Mouse (Mus musculus) midbrain, embryonic 10.5 days (tissue): ENCODE results near the gene Gm10642. TPM values are rescaled to one million over a fixed set of nuclear protein-coding genes. Genes with fewer than 3 reads are reported as not detected.

Experiments used
- DNase-seq: peaks from one replicate; pipeline ENCODE4 v3.0.0-alpha.2; 2017; ENCODE audit warnings: low spot score
- H3K27ac ChIP-seq: fragments of 300-500 bp; sonication (generic); replicated peaks from 2 replicates; pipeline ENCODE4 v1.5.1; 2016; ENCODE audit warnings: mild to moderate bottlenecking
- H3K27me3 ChIP-seq: fragments of 300-500 bp; sonication (generic); 2 replicates; pipeline ENCODE4 v1.6.1; 2016; ENCODE audit warnings: low read depth, mild to moderate bottlenecking; ENCODE audit not compliant: poor library complexity, severe bottlenecking
- H3K36me3 ChIP-seq: fragments of 300-500 bp; sonication (generic); 2 replicates; pipeline ENCODE4 v1.6.1; 2016; ENCODE audit warnings: mild to moderate bottlenecking, moderate library complexity
- H3K4me1 ChIP-seq: fragments of 300-500 bp; sonication (generic); 2 replicates; pipeline ENCODE4 v1.6.1; 2016
- H3K4me3 ChIP-seq: fragments of 300-500 bp; sonication (generic); 2 replicates; pipeline ENCODE4 v1.5.1; 2016; ENCODE audit warnings: mild to moderate bottlenecking, moderate library complexity
- H3K9me3 ChIP-seq: fragments of 300-500 bp; sonication (generic); replicated peaks from 2 replicates; pipeline ENCODE4 v1.6.1; 2016; ENCODE audit warnings: mild to moderate bottlenecking
- whole genome bisulfite sequencing: fragments of 180-500 bp; shearing (Covaris S2); methylation state at CpG from one replicate; pipeline ENCODE4 v1.1.7; 2016; 5-methylcytosine and 5-hydroxymethylcytosine counted together
- polyA plus RNA-seq: library from polyadenylated mRNA; unstranded; fragments of >200 nt; fragmentation: Nextera tagmentation; extraction: Ambion mirVana; gene quantifications from 2 replicates; pipeline ENCODE4 v1.2.1, GENCODE M21; 2016

The Gm10642 gene
- 0.25 and 0.33 TPM in 2 replicates for polyA plus RNA-seq

GRCm38 (mm10) chr9:70656130-70657007, at the start of gene Gm10642:
Gene Gm10642, plus strand, starts transcription at chr9:70656251.
- peak within 1 kb of the TSS; percentile 92 for H3K27ac ChIP-seq
- DNase-seq: no peak

GRCm38 (mm10) chr9:70611026-70611673, 44.9 kb upstream of the Gm10642 start:
- 86% methylated on average over 3 of the region's 3 CpGs for WGBS
- no peak for DNase-seq
- no peaks in the 10 kb centered on the region for H3K9me3 ChIP-seq
- H3K4me1 ChIP-seq: no peaks in the 10 kb centered on the region
- no peaks in the 10 kb centered on the region for H3K27me3 ChIP-seq
- peaks cover 36% of the 10 kb centered on the region for H3K36me3 ChIP-seq
- H3K27ac ChIP-seq: no peak overlapping the region
- H3K4me3 ChIP-seq: no peak overlapping the region

More at GRCm38 (mm10) chr9:70656130-70657007, at the start of gene Gm10642:
- Histone ChIP-seq H3K4me1 (peaks cover 28% of the 10 kb centered on the region), H3K36me3 (no peaks in the 10 kb centered on the region), H3K9me3 (no peaks in the 10 kb centered on the region), H3K4me3 (peak within 1 kb of the TSS; percentile 91), H3K27me3 (no peaks in the 10 kb centered on the region)
- WGBS: under 1% methylated on average over 69 of the region's 72 CpGs

- Histone ChIP-seq H3K9me3 (no peaks in the 10 kb centered on the region), H3K36me3 (no peaks in the 10 kb centered on the region), H3K27ac (no peak overlapping the region), H3K4me1 (no peaks in the 10 kb centered on the region), H3K27me3 (no peaks in the 10 kb centered on the region), H3K4me3 (no peak overlapping the region)
- 91% methylated on average over 2 of the region's 2 CpGs for WGBS
- DNase-seq: no peak
These were observed 26.3 kb upstream of the Gm10642 start for GRCm38 (mm10) chr9:70629711-70630110.

GRCm38 (mm10) chr9:70631665-70632064, 24.4 kb upstream of the Gm10642 start:
- DNase-seq: no peak
- Histone ChIP-seq H3K4me1 (no peaks in the 10 kb centered on the region), H3K9me3 (no peaks in the 10 kb centered on the region), H3K36me3 (no peaks in the 10 kb centered on the region), H3K27ac (no peak overlapping the region), H3K4me3 (no peak overlapping the region), H3K27me3 (no peaks in the 10 kb centered on the region)
- WGBS: 39% methylated on average over 5 of the region's 5 CpGs

- H3K4me1 ChIP-seq: no peaks in the 10 kb centered on the region
- 86% methylated on average over 2 of the region's 2 CpGs for WGBS
- H3K4me3 ChIP-seq: no peak overlapping the region
- DNase-seq: no peak
- H3K36me3 ChIP-seq: no peaks in the 10 kb centered on the region
- H3K27ac ChIP-seq: no peak overlapping the region
- H3K9me3 ChIP-seq: no peaks in the 10 kb centered on the region
- no peaks in the 10 kb centered on the region for H3K27me3 ChIP-seq
These were observed 19.3 kb upstream of the Gm10642 start for GRCm38 (mm10) chr9:70636748-70637147.

- Histone ChIP-seq H3K27me3 (no peaks in the 10 kb centered on the region), H3K4me3 (no peak overlapping the region), H3K4me1 (peaks cover 12% of the 10 kb centered on the region), H3K27ac (no peak overlapping the region), H3K36me3 (no peaks in the 10 kb centered on the region), H3K9me3 (no peaks in the 10 kb centered on the region)
- DNase-seq: no peak
- WGBS: 94% methylated on average over 2 of the region's 2 CpGs
These were observed 5.8 kb upstream of the Gm10642 start for GRCm38 (mm10) chr9:70650260-70650659.

GRCm38 (mm10) chr9:70650994-70651393, 5.1 kb upstream of the Gm10642 start:
- Histone ChIP-seq H3K4me1 (peaks cover 19% of the 10 kb centered on the region), H3K27me3 (no peaks in the 10 kb centered on the region), H3K36me3 (no peaks in the 10 kb centered on the region), H3K27ac (no peak overlapping the region), H3K9me3 (no peaks in the 10 kb centered on the region), H3K4me3 (no peak overlapping the region)
- DNase-seq: no peak
- WGBS: 93% methylated on average over 1 of the region's 1 CpGs

GRCm38 (mm10) chr9:70652221-70652620, 3.8 kb upstream of the Gm10642 start:
- peaks cover 25% of the 10 kb centered on the region for H3K4me1 ChIP-seq
- H3K27ac ChIP-seq: no peak overlapping the region
- no peaks in the 10 kb centered on the region for H3K27me3 ChIP-seq
- WGBS: 76% methylated on average over 2 of the region's 2 CpGs
- H3K36me3 ChIP-seq: no peaks in the 10 kb centered on the region
- no peak overlapping the region for H3K4me3 ChIP-seq
- H3K9me3 ChIP-seq: no peaks in the 10 kb centered on the region
- no peak for DNase-seq

GRCm38 (mm10) chr9:70653875-70654274, 2.2 kb upstream of the Gm10642 start:
- DNase-seq: no peak
- 0 out of 2 replicates have a peak overlapping the region, but pooled peaks have one; percentile 11 for H3K4me3 ChIP-seq
- WGBS: 84% methylated on average over 2 of the region's 2 CpGs

GRCm38 (mm10) chr9:70654496-70654895, 1.6 kb upstream of the Gm10642 start:
- Histone ChIP-seq H3K9me3 (no peaks in the 10 kb centered on the region), H3K27me3 (no peaks in the 10 kb centered on the region), H3K4me1 (peaks cover 28% of the 10 kb centered on the region), H3K4me3 (peak overlapping the region; percentile 11; the same call in 1 of the 2 replicates), H3K27ac (no peak overlapping the region), H3K36me3 (no peaks in the 10 kb centered on the region)
- 71% methylated on average over 4 of the region's 4 CpGs for WGBS
- DNase-seq: no peak

More at GRCm38 (mm10) chr9:70653875-70654274, 2.2 kb upstream of the Gm10642 start:
- Histone ChIP-seq H3K4me1 (peaks cover 28% of the 10 kb centered on the region), H3K27ac (no peak overlapping the region), H3K36me3 (no peaks in the 10 kb centered on the region), H3K27me3 (no peaks in the 10 kb centered on the region), H3K9me3 (no peaks in the 10 kb centered on the region)

- H3K27me3 ChIP-seq: no peaks in the 10 kb centered on the region
- H3K4me3 ChIP-seq: peak overlapping the region; percentile 91
- 38% methylated on average over 2 of the region's 2 CpGs for WGBS
- H3K9me3 ChIP-seq: no peaks in the 10 kb centered on the region
- no peak for DNase-seq
- no peak overlapping the region for H3K27ac ChIP-seq
- H3K4me1 ChIP-seq: peaks cover 28% of the 10 kb centered on the region
- H3K36me3 ChIP-seq: no peaks in the 10 kb centered on the region
These were observed 304 bp upstream of the Gm10642 start for GRCm38 (mm10) chr9:70655764-70656129.

- no peaks in the 10 kb centered on the region for H3K36me3 ChIP-seq
- H3K4me1 ChIP-seq: peaks cover 28% of the 10 kb centered on the region
- peak within 1 kb of the TSS; percentile 91 for H3K4me3 ChIP-seq
- H3K27me3 ChIP-seq: no peaks in the 10 kb centered on the region
- 2% methylated on average over 67 of the region's 67 CpGs for WGBS
- DNase-seq: peak; percentile 95
- peak within 1 kb of the TSS; percentile 92 for H3K27ac ChIP-seq
- no peaks in the 10 kb centered on the region for H3K9me3 ChIP-seq
These were observed 1.2 kb downstream of the Gm10642 start, which contains the start of gene Mindy2 for GRCm38 (mm10) chr9:70657013-70657967. Gene Mindy2, minus strand, starts transcription at chr9:70657174.
